Mouse (Mus musculus): ENCODE data around the gene Eif4e2. TPM values are rescaled to one million over a fixed set of nuclear protein-coding genes. Genes with fewer than 3 reads are reported as not detected.

Eif4e2 gene
- polyA plus RNA-seq, 1 experiment from 2014 or later, result 101 TPM

DNA sequence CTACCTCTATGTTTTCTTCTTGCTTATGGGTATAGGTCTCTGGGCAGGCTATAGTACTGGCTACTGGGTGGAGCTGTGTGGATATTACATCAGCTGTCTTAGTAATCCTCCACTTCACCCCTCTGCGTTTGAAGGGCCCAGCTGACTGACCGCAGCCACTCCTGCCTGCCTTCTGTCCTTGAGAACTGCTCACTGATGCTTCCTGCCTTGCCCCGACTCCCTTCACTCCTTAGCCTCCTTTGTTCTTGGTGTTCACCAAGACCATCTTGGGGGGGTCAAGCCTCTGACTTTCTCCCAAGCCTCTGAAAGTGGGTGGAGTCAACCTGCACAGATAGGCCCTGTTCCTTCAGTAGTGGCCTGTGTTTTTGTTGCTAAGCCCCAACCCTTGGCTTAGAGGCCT lies 58.7 kb downstream of the Eif4e2 start:
- WGBS, result 52% methylated on average over 3 of the region's 3 CpGs

DNA sequence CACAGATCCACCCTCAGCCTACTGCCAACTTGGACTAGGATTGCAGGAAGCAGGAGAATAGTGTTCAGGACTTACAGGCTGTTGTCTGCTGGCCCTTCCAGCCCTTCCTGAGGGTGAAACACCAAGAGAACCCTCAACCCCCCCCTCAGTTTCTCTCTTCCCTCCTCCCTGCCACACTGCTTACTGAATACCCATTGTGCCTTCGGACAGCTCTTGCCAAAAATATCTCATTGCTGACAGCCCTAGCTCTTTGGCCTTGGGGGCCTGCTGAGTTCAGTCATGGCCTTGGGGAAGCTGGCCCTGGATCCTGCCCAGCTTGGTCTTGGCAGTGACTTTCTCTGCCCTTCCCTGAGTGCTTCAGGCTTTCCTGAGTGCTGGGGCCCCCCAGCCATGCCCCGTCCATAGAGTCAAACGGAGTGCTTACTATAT lies 59.8 kb downstream of the Eif4e2 start:
- Histone ChIP-seq H3K4me1 (ENCODE audit: control insufficient read depth in 2 of 2, insufficient read depth in 2 of 2, low read length in 2 of 2) (peaks cover 16 to 22% of the 10 kb centered on the region in 2 experiments), H3K27ac (replicated peaks in 1 of 2; ENCODE audit: control insufficient read depth in 1 of 2, insufficient read depth in 1 of 2, low read depth in 2 of 2, low read length in 2 of 2) (peak overlapping the region; percentile 12 to 55; a peak in 2 of 4 replicates), H3K9me3 (ENCODE audit: control insufficient read depth, low read length) (no peaks in the 10 kb centered on the region), H3K9ac (ENCODE audit: low read length) (no peak overlapping the region; the same call in 1 of the 2 replicates), H3K27me3 (ENCODE audit: control insufficient read depth, insufficient read depth, low read length) (no peaks in the 10 kb centered on the region), H3K4me2 (ENCODE audit: low read length) (peak overlapping the region; percentile 6; the same call in 1 of the 2 replicates), H3K4me3 (ENCODE audit: control insufficient read depth in 1 of 2, insufficient read depth in 1 of 2, low read depth in 1 of 2, low read length in 2 of 2) (no peak overlapping the region), H3K36me3 (ENCODE audit: control insufficient read depth, insufficient read depth, low read length) (no peaks in the 10 kb centered on the region)
- WGBS, result 24% methylated on average over 3 of the region's 3 CpGs
- no peak; the same call in 1 of the 2 replicates for ATAC-seq (ENCODE audit: insufficient number of reproducible peaks, insufficient read depth, low FRiP score, low read depth)

More for the DNA sequence above, 58.7 kb downstream of the Eif4e2 start:
- H3K36me3 ChIP-seq (ENCODE audit: control insufficient read depth, insufficient read depth, low read length), result no peaks in the 10 kb centered on the region
- H3K4me2 ChIP-seq (ENCODE audit: low read length), result no peak overlapping the region
- H3K4me3 ChIP-seq (ENCODE audit: control insufficient read depth in 1 of 2, insufficient read depth in 1 of 2, low read depth in 1 of 2, low read length in 2 of 2), result no peak overlapping the region
- no peak for ATAC-seq (ENCODE audit: insufficient number of reproducible peaks, insufficient read depth, low FRiP score, low read depth)
- H3K9ac ChIP-seq (ENCODE audit: low read length), result no peak overlapping the region
- no peak overlapping the region for H3K27ac ChIP-seq (replicated peaks in 1 of 2; ENCODE audit: control insufficient read depth in 1 of 2, insufficient read depth in 1 of 2, low read depth in 2 of 2, low read length in 2 of 2)
- no peaks in the 10 kb centered on the region for H3K27me3 ChIP-seq (ENCODE audit: control insufficient read depth, insufficient read depth, low read length)
- peaks cover 16 to 22% of the 10 kb centered on the region in 2 experiments for H3K4me1 ChIP-seq (ENCODE audit: control insufficient read depth in 2 of 2, insufficient read depth in 2 of 2, low read length in 2 of 2)
- H3K9me3 ChIP-seq (ENCODE audit: control insufficient read depth, low read length), result no peaks in the 10 kb centered on the region

DNA sequence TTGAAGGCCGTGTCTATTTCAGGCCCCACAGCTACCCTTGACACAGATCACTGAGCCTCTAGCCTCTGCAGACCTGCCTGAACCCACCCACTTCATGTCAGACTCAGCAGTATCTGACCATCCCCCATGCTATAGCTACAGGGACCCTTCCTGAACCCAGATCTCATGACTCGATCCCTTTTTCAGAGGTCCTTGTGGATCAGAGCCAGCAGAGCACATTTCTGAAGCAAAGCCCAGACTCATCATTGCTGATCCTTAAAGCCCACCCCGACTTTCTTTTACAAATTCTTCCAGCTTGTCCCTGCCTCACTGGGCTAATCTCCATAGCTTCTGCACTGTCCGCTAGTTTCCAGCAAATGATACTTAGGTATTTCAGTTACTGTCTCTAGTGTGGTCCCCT lies 60.4 kb downstream of the Eif4e2 start:
- Histone ChIP-seq H3K27ac (replicated peaks in 1 of 2; ENCODE audit: control insufficient read depth in 1 of 2, insufficient read depth in 1 of 2, low read depth in 2 of 2, low read length in 2 of 2) (peak overlapping the region in 1 of 2 experiments; percentile 55; a peak in 2 of 4 replicates), H3K9me3 (ENCODE audit: control insufficient read depth, low read length) (no peaks in the 10 kb centered on the region), H3K36me3 (ENCODE audit: control insufficient read depth, insufficient read depth, low read length) (no peaks in the 10 kb centered on the region), H3K4me3 (ENCODE audit: control insufficient read depth in 1 of 2, insufficient read depth in 1 of 2, low read depth in 1 of 2, low read length in 2 of 2) (no peak overlapping the region), H3K4me1 (ENCODE audit: control insufficient read depth in 2 of 2, insufficient read depth in 2 of 2, low read length in 2 of 2) (peaks cover 16 to 22% of the 10 kb centered on the region in 2 experiments), H3K4me2 (ENCODE audit: low read length) (peak overlapping the region; percentile 6; the same call in 1 of the 2 replicates), H3K9ac (ENCODE audit: low read length) (peak overlapping the region; percentile 12; the same call in 1 of the 2 replicates), H3K27me3 (ENCODE audit: control insufficient read depth, insufficient read depth, low read length) (no peaks in the 10 kb centered on the region)
- no peak for ATAC-seq (ENCODE audit: insufficient number of reproducible peaks, insufficient read depth, low FRiP score, low read depth)
- WGBS, result 57% methylated on average over 4 of the region's 4 CpGs

DNA sequence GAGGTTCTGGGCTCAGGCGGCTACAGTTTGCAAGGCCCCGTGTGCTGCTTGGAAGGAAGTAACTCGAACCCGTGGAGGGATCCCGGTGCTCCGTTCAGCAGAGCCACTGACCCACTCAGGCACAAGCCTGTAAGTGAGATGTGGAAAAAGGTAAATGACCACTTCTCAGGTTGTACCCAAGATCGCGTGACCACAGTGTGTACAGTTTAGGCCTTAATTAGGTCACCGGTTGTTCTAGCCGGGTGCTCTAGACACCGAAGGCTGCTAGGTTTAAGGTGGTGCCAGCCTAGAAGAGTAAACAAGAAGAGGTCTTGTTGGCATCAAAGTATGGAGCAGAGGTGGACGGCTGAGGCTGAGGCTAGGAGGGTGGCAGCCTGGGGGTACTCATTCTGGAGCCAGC lies 61.4 kb downstream of the Eif4e2 start:
- no peak overlapping the region for H3K27ac ChIP-seq (replicated peaks in 1 of 2; ENCODE audit: control insufficient read depth in 1 of 2, insufficient read depth in 1 of 2, low read depth in 2 of 2, low read length in 2 of 2)
- no peak overlapping the region for H3K9ac ChIP-seq (ENCODE audit: low read length)
- no peak overlapping the region for H3K4me3 ChIP-seq (ENCODE audit: control insufficient read depth in 1 of 2, insufficient read depth in 1 of 2, low read depth in 1 of 2, low read length in 2 of 2)
- H3K4me2 ChIP-seq (ENCODE audit: low read length), result no peak overlapping the region
- H3K9me3 ChIP-seq (ENCODE audit: control insufficient read depth, low read length), result no peaks in the 10 kb centered on the region
- peaks cover 16 to 21% of the 10 kb centered on the region in 2 experiments for H3K4me1 ChIP-seq (ENCODE audit: control insufficient read depth in 2 of 2, insufficient read depth in 2 of 2, low read length in 2 of 2)
- 93% methylated on average over 12 of the region's 12 CpGs for WGBS
- H3K36me3 ChIP-seq (ENCODE audit: control insufficient read depth, insufficient read depth, low read length), result no peaks in the 10 kb centered on the region
- no peaks in the 10 kb centered on the region for H3K27me3 ChIP-seq (ENCODE audit: control insufficient read depth, insufficient read depth, low read length)
- no peak for ATAC-seq (ENCODE audit: insufficient number of reproducible peaks, insufficient read depth, low FRiP score, low read depth)

DNA sequence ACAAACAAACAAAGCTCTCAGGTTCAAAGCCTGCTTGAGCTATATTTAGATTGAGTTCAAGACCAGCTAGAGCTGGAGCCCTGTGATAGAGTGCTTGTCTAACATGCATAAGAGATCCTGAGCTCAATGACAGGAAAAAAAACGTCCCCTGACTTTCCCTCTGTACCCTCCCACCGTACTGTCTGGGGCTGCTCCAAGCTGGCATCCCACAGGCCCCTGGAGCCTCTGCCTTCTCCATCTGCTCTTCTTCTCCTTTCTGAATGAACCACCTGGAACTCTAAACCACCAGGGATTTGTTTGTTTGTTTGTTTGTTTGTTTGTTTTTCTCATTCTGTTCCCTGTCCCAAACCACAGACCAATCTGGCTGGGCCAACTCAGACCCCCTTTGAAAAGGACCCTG lies 62.3 kb downstream of the Eif4e2 start:
- H3K36me3 ChIP-seq (ENCODE audit: control insufficient read depth, insufficient read depth, low read length), result no peaks in the 10 kb centered on the region
- 20% methylated on average over 2 of the region's 2 CpGs for WGBS
- ATAC-seq (ENCODE audit: insufficient number of reproducible peaks, insufficient read depth, low FRiP score, low read depth), result no peak
- no peak overlapping the region for H3K9ac ChIP-seq (ENCODE audit: low read length)
- no peaks in the 10 kb centered on the region for H3K27me3 ChIP-seq (ENCODE audit: control insufficient read depth, insufficient read depth, low read length)
- no peak overlapping the region for H3K4me3 ChIP-seq (ENCODE audit: control insufficient read depth in 1 of 2, insufficient read depth in 1 of 2, low read depth in 1 of 2, low read length in 2 of 2)
- no peak overlapping the region for H3K27ac ChIP-seq (replicated peaks in 1 of 2; ENCODE audit: control insufficient read depth in 1 of 2, insufficient read depth in 1 of 2, low read depth in 2 of 2, low read length in 2 of 2)
- no peaks in the 10 kb centered on the region for H3K9me3 ChIP-seq (ENCODE audit: control insufficient read depth, low read length)
- peaks cover 13 to 14% of the 10 kb centered on the region in 2 experiments for H3K4me1 ChIP-seq (ENCODE audit: control insufficient read depth in 2 of 2, insufficient read depth in 2 of 2, low read length in 2 of 2)
- no peak overlapping the region for H3K4me2 ChIP-seq (ENCODE audit: low read length)

DNA sequence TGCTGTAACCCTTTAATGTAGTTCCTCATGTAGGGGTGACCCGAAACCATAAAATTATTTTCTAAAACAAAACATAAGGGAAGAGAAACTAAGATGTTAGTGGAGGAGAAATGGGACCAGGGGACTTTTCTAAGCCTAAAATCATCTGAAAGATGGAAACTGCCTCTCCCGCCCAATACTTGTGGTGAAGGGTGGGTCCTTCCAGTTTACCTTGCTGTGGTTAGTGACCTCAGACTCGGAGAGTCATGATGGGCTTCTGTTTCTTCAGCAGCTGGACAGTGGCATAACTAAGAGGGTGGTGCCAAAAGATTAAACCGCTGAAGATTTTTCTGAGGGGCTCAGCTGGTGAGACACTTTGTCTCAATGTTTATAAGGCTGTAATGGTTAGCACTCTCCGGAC lies 66.6 kb downstream of the Eif4e2 start:
- Histone ChIP-seq H3K36me3 (ENCODE audit: control insufficient read depth, insufficient read depth, low read length) (no peaks in the 10 kb centered on the region), H3K4me3 (ENCODE audit: control insufficient read depth in 1 of 2, insufficient read depth in 1 of 2, low read depth in 1 of 2, low read length in 2 of 2) (no peak overlapping the region), H3K27ac (replicated peaks in 1 of 2; ENCODE audit: control insufficient read depth in 1 of 2, insufficient read depth in 1 of 2, low read depth in 2 of 2, low read length in 2 of 2) (no peak overlapping the region), H3K4me2 (ENCODE audit: low read length) (no peak overlapping the region), H3K4me1 (ENCODE audit: control insufficient read depth in 2 of 2, insufficient read depth in 2 of 2, low read length in 2 of 2) (peaks cover 0 to 4% of the 10 kb centered on the region in 2 experiments; a peak in 1 of 4 replicates), H3K27me3 (ENCODE audit: control insufficient read depth, insufficient read depth, low read length) (no peaks in the 10 kb centered on the region), H3K9me3 (ENCODE audit: control insufficient read depth, low read length) (no peaks in the 10 kb centered on the region), H3K9ac (ENCODE audit: low read length) (no peak overlapping the region)
- WGBS, result 71% methylated on average over 5 of the region's 5 CpGs
- no peak for ATAC-seq (ENCODE audit: insufficient number of reproducible peaks, insufficient read depth, low FRiP score, low read depth)

DNA sequence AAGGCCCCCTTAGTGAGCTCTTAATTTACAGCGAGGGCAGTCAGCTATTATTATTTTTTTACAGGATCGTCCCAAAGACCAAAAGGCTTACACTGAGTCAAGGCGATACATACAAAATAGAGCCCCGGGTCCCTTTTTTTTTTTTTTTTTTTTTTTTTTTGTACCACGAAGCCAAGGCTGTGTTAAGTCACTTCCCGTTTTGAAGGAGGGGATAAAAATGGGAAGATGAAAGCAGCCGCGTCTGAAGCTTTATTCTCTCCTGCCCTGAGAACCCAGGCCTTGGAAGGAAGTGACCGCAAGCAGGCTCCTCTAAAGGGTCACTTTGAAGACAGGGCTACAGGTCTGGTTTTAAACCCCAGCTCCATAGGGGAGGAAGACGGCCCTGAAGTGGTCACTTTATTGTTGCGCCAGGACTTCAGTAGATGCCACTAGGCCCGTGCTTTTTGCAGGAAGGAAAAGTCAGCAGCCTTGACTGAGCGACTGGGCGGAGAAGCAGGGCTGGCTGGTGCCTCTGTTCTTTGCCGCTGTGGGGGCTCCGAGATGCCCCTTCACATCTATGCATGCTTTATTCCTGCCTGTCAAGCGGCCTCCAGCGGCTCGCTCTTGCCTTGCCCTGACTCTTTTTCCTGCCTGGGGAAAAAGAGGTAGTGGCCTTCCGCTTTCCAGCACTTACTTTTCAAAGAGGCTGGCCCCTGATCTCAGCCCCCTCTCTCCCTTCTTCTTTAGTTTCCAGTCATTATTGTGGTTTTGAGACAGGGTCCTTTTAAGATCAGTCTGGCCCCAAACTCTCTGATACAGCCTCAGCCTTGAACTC lies 68.1 kb downstream of the Eif4e2 start:
- H3K4me3 ChIP-seq (ENCODE audit: control insufficient read depth in 1 of 2, insufficient read depth in 1 of 2, low read depth in 1 of 2, low read length in 2 of 2), result peak overlapping the region; percentile 1 to 17; a peak in 2 of 4 replicates
- H3K27me3 ChIP-seq (ENCODE audit: control insufficient read depth, insufficient read depth, low read length), result no peaks in the 10 kb centered on the region
- ATAC-seq (ENCODE audit: insufficient number of reproducible peaks, insufficient read depth, low FRiP score, low read depth), result no peak
- H3K4me1 ChIP-seq (ENCODE audit: control insufficient read depth in 2 of 2, insufficient read depth in 2 of 2, low read length in 2 of 2), result peaks cover 0 to 4% of the 10 kb centered on the region in 2 experiments; a peak in 1 of 4 replicates
- WGBS, result 28% methylated on average over 20 of the region's 20 CpGs
- H3K27ac ChIP-seq (replicated peaks in 1 of 2; ENCODE audit: control insufficient read depth in 1 of 2, insufficient read depth in 1 of 2, low read depth in 2 of 2, low read length in 2 of 2), result no peak overlapping the region
- peak overlapping the region; percentile 45 for H3K4me2 ChIP-seq (ENCODE audit: low read length)
- peak overlapping the region; percentile 47; the same call in 1 of the 2 replicates for H3K9ac ChIP-seq (ENCODE audit: low read length)
- H3K36me3 ChIP-seq (ENCODE audit: control insufficient read depth, insufficient read depth, low read length), result no peaks in the 10 kb centered on the region
- H3K9me3 ChIP-seq (ENCODE audit: control insufficient read depth, low read length), result no peaks in the 10 kb centered on the region
